Mouse (Mus musculus) G1E-ER4 (cell line): ENCODE data around the gene Gzmm. TPM values are rescaled to one million over a fixed set of nuclear protein-coding genes. Genes with fewer than 3 reads are reported as not detected.

Source experiments
- GATA1 ChIP-seq: IDR thresholded peaks from one replicate; pipeline ENCODE4 v1.8.0; 2012; ENCODE audit warnings: low read length, inconsistent platforms
- polyA plus RNA-seq: library from polyadenylated mRNA; stranded (reverse); fragments of >175 nt; gene quantifications from 2 replicates; pipeline ENCODE4 v1.2.3, GENCODE M21; 2012

Gene Gzmm
- polyA plus RNA-seq, 1 experiment = 0.25 TPM

DNA sequence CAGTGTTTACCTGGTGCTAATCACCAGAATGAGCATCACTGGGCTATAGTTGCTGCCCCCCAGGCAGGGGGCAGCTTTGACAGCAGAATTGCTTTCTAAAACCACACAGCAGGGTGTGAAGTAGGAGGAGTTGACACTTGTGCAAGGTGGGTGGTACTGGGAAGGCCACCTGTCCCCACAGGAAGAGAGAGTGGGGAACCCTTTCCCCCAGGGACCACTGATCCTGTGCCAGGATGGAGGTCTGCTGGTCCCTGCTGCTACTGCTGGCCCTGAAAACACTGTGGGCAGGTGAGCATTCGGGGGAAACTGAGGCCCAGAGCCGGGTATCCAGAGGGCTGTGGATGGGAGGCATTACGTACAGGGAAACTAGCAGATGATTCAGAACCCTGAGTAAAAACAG, 358 bp downstream of the Gzmm start:
- TF ChIP-seq GATA1 = no peak

DNA sequence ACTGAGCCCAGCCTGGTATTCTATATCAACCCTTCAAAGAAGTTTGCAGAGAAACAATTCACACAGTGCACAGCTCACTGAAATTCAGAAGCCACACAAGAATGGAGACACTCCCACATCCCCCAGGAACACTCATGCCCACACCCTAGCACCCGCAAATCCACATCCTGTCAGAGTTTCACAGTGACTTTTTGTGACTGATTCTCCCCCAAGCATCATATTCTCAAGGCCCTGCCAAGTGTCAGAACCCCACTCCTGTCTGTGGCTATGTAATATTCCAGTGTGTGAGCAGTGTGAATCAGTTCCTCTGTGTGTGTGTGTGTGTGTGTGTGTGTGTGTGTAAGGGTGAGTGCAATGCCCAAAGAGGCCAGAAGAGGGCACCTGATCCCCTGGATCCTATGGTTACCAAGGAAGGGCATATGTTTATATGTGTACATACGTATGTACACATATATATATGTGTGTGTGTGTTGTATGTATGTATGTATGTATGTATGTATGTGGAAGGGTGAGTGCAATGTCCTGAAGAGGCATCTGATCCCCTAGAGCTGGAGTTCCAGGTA, 3.2 kb downstream of the Gzmm start:
- no peak for TF ChIP-seq GATA1

DNA sequence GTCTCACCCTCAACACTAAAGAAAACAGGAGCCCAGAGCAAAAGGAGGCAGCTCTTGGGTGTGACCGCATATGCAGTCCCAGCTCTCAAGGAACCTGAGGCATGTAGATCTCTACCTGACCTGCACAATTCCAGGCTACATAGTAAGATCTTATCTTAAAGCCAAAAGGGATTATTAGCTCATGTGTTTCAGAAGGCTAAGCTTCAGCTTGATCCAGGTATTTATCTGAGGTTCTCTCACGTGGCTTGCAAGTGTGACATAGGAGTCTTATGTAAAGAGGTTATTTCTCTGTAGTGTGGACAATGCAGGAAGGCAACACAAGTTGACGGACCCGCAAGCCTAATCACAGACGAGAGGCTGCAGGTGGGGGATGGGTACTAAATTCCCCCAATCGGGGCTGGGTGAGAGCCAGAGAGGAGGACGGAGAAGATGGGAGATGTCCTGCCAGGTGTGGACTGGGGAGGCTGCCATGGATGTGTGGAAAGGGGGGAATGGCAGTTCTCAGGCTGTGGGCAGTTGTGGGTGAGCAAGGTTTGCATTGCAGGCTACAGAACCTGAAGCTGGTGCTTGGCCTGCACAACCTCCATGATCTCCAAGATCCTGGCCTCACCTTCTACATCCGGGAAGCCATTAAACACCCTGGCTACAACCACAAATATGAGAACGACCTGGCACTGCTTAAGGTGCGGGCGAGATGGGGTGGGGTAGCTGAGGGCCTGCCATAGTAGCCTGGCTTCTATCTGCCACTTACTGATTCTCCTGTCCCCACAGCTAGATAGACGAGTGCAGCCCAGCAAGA, 5.0 kb downstream of the Gzmm start:
- no peak for TF ChIP-seq GATA1

DNA sequence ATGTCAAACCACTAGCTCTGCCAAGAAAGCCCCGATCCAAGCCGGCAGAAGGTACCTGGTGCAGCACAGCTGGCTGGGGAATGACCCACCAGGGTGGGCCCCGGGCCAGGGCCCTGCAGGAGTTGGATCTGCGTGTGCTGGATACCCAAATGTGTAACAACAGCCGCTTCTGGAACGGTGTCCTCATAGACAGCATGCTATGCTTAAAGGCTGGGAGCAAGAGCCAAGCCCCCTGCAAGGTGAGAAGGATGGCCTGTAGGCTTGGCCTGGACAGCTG, 5.5 kb downstream of the Gzmm start:
- TF ChIP-seq GATA1 = no peak

DNA sequence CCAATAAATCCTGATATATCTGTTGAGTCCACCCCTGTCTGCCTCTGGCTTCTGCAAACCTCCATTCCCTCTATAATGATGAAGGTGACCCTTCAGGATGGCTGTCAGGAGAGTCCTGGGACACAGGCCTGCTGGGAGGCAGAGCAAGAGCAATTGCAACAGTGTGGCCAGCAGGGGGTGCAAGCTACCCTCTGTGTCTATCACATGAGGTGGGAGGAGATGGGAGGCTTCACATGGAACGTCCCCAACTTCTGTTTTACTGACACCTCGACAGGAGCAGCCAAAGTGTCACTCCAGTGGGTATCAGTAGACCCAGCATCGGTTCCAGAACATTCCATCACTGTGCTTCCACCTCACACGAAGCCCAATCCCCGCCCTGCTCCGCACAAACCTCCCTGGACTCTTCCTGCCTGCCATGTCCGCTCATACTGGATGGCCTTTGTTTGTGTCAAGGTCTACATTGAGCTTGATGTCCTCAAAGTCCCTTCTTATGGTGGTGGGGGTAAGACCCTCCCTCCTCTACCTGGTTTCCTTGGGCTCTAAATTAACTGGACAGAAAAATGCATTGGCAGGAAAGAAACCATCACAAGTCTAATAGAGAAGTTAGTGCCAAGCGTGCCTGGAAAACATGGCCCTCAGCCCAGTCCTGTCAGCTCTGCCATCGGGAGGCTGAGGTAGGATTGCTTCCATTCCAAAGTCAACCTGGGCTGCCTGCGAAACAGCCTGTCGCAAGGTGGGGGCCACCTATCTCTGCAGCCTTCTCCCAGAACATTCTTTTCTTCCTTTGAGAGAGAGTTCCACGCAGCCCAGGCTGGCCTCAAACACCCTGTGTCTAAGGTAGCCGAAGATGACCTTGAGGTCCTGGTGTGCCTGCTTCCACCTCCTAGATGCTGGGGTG, 6.7 kb downstream of the Gzmm start:
- TF ChIP-seq GATA1 = no peak

DNA sequence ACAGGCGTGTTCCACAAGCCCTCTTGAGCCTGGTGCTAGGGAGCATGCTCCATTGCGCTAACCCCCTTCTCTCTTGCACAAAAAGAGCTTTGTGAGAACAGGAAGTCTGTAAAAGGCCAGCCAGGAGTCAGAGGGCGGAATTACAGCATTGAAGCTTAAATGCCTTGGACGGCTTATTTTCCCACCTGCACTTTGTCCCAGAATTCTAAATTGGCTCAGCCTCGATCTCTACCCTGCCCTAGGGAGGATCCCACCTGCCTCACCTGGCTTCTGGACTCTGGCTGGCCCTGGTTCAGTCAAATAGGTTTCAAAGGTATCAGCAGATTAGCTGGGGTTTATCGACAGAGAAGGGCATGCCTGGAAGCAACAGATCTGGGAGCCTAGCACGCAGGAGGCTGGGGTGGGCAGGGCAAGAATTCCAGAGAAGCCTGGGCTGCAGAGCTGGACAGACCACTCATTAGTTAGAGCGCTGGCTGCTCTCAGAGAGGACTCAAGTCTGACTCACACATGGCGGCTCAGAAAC, 7.4 kb downstream of the Gzmm start:
- TF ChIP-seq GATA1 = no peak

DNA sequence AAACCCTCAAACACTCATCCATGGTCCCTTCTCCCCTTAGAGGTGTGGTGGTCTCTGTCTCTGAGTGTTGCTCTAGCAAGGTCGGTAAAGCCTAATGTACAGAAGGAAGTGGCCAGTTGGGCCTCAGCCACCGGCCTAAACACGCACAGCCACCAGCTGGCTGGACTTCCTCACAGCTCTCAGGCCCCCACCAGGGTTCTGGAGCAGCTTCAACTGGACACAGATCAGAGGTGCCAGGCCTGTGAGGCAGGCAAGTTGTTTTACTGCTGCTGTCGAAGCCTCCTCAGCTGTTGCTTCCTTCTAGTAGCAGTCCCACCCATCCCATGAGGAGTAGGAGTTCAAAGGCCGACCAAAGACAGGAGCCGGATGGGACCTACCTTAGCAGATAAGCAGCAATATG, 9.1 kb downstream of the Gzmm start:
- no peak for TF ChIP-seq GATA1

DNA sequence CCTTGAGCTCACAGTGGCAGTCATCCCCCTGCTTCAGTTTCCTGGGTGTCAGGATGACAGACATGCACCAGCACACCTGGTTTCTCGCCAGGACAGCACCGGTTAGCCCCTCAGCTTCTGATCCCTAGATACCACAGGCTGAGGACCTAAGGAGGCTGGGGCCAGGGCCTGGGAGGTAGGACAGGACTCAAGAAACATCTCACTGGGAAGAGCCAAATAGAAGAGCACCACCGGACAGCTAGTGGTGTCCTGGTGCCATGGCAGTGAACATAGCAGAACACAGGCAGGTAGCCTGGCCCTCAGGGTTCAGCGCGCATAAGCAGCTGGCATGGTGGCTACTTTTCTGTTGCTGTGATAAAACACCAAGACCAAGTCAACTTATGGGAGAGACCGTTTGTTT, 9.6 kb downstream of the Gzmm start:
- TF ChIP-seq GATA1 = no peak

DNA sequence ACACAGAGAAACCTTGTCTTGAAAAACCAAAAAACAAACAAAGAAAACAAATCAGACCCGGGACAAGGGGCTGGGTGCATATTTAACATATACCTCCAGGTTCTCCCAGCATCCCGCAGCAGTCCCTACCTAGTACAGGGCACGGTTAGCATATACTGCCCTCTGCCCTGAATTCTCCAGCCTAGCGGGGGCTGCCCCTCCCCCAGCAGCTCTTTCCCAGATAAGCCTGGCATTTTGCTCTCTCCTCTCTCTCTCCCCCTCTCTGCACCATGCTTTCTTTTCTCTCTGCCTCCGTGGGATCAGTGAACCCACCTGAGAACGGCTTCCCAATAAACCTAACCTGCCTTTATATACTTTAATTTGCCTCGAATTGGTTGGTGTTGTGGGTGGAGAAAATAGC, 11.9 kb downstream of the Gzmm start:
- TF ChIP-seq GATA1 = no peak

DNA sequence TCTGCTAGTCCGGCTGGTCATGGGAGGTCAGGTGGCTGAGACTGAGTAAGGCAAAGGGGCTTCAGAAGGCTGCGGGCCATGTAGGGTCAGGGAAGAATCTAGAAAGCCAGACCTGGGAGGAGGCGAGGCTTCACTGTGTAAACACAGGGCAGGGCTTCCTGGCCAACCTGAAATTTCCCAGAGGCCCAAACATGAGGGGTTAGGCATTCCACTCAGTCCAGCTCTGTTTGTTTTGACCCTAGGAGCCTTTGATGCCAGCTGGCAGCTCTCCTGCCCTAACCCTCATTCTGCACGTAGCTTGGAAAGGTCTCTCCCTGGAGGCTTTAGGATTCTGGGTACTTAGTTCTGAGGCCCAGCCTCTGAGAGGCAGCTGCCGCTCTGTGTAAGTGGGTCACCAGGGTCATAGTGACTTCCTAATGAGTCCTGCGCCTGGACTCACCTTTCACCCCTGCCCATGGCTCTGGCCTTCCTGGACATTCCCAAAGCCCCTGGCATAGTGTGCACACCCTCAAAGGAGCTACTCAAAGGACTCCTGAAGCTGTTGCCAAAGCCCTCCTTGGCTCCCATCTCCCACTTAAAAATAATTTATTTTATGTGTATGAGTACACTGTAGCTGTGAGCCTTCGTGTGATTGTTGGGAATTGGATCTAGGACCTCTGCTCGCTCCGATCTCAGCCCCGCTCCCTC, 12.8 kb downstream of the Gzmm start:
- TF ChIP-seq GATA1 = no peak

DNA sequence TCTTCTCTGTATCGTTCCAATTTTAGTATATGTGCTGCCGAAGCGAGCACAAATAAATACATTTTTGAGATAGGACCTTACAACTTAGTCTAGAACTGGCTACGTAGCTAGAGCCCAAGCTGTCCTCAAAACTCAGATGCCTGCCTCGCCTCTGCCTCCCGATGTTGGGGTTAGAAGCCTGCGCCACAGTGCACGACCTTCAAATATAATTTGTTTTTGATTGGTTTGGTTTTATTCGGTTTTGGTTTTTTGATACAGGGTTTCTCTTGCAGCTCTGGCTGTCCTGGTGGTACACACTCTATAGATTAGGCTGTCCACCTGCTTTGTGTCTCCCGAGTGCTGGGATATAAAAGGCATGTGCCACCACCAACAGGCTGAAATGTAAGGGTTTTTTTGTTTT, 14.7 kb downstream of the Gzmm start:
- no peak for TF ChIP-seq GATA1

DNA sequence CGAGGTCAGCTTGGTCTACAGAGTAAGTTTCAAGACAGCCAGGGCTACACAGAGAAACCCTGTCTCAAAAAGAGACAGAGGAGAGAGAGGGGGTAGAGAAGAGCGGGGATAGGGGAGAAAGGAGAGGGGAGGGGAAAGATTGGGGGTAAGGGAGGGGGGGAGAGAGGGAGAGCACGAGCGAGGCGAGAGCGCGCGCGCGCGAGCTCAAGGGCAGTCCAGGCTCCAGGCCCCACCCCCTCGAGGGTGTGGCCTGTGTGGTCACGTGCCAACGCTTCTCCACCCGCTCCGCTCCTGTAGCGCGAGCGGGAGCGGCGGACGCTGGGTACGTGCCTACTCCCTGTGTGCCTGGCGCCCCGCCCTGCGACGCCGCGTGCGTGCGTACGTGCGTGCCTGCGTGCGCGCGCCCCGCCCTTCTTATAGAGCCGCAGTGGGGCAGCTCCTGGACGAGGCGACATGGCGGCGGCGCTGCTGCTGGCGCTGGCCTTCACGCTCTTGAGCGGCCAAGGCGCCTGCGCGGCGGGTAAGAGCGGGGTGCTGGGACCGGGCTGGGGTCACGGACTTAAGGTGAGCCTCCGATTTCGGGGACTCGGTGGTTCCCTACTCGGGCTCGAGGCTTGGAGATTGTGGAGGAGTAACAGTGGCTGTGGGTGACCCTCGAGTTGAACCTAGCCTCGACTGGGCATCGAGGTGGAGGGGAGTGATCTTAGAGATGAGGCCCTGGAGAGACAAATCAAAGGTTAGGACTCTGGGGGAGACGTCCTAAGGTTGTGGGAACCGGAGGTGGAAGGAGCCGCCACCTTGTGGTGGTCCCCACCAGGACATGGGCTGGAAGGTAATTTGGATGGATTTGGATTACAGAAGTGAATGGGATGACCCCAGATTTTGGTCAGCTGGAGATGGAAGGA, 15.5 kb downstream of the Gzmm start, which contains the start of gene Bsg:
TSS of gene Bsg (plus strand) at position 427 of the 905 bp plus-strand sequence.
- TF ChIP-seq GATA1 = no peak

DNA sequence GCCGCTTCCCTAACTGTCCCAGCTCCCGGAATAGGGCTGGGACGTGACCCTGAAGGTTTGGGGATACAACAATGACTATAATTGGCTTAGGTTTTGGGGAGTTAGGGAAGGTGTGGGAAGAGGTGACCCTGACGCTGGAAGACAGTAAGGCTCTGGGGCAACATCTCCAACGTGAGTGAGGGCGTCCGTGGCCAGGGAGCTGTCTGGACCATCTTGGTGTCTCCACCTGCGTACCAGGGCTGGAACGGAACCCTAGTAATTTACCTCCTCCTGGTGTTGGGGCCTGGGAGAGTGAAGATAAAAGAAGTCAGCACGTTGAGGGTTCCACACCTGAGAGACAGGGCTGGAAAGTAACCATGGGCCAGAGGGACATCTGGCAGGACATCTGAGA, 16.1 kb downstream of the Gzmm start:
- TF ChIP-seq GATA1 = no peak

DNA sequence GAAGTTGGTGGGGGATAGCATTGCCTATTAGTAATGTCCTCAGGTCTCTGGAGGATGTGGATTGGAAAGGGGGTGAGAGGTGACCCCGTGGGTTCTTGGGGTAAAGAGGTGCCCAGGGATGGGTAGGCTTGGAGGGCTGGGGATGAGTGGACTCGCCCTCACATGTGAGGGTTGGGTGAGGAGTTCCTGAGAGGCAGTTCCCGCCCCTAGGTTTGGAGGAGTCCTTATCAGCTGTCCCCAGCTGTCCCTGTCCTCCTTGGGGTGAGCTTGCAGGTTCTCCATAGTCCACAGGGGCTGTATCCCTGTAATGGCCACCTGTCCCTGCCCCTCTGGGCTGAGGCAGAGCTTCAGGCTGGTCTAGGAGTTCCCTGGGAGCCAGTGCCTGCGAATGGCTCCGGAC, 17.1 kb downstream of the Gzmm start:
- TF ChIP-seq GATA1 = no peak
